23 mouse cellular contexts compared by ENCODE assay signal in the genomic region with DNA sequence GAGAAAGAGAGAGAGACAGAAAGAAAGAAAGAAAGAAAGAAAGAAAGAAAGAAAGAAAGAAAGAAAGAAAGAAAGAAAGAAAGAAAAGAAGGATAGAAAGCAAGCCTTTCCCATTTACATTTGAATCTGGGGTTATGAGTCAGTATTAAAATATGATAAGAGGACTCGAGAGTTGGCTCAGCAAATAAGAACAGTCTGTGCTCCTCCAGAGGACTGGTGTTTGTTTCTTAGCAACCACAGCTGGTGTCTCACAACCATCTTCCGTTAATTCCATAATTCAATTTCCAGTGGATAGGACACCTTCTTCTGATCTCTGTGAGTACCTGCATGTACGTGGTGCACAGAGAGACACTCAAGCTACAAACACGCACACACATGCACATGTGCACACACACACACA. TPM values are rescaled to one million over a fixed set of nuclear protein-coding genes. Genes with fewer than 3 reads are reported as not detected.
A peak's percentile ranks its signal among the peaks of the same experiment; 100 is the strongest.
DNase-seq lines count a peak whose midpoint lies in the region; TF ChIP-seq lines count a peak whose summit lies in the region.
"Had no signal": no experiment of that assay in that cellular context is flagged by ENCODE, and none has a peak within 500 bp of the region (broad histone marks: within the 10 kb centered on the region; RNA-seq: fewer than 3 reads in every experiment).

No protein-coding gene starts in this region.

- TF ChIP-seq CTCF in lung, adult 2 months (IDR thresholded peaks at IDR 0.05; ENCODE audit: insufficient read depth, low read length): no peak

- H3K4me3 ChIP-seq in lung, adult 2 months (replicated peaks; ENCODE audit: extremely low read depth, low read depth, low read length): no peak overlapping the region
- H3K4me3 ChIP-seq: forebrain, embryonic 15.5 days; gastrocnemius, adult 2 months; heart, adult 2 months; hindbrain, embryonic 10.5 days; intestine, embryonic 15.5 days; limb, embryonic 13.5 days; liver, embryonic 12.5 days had no signal

- WGBS in lung, adult 2 months: 38% methylated on average over 4 of the region's 4 CpGs

- TF ChIP-seq POLR2A in lung, adult 2 months (IDR thresholded peaks at IDR 0.05; ENCODE audit: borderline replicate concordance, extremely low read depth, low read depth, low read length): no peak

- DNase-seq in lung, adult 2 months: peak; percentile 9
- DNase-seq in lung, postnatal 14 days: no peak
- DNase-seq in MN1 (ENCODE audit: low spot score) (peak; percentile 58), NIH3T3 (ENCODE audit: low read depth) (peak; percentile 69)
- peak; percentile 63 for DNase-seq in lung, postnatal 36 days
- DNase-seq in cerebellum, postnatal 10 days: no peak
- DNase-seq: adrenal gland, postnatal 14 days; cerebellum, adult 8-10 months; cerebellum, postnatal 36 days; gastrocnemius, adult 2 months; gastrocnemius, postnatal 36 days; heart, adult 2 months; heart, postnatal 14 days; kidney, adult 8-10 months; kidney, postnatal 4 days; liver, postnatal 0 days; retina, postnatal 1 day; right cerebral cortex, postnatal 14 days had no signal

- peaks cover 2% of the 10 kb centered on the region; the same call in 1 of the 2 replicates for H3K4me1 ChIP-seq in lung, adult 2 months (ENCODE audit: control insufficient read depth, insufficient read depth, low read length)

RNA-seq across cellular contexts. Expression of gene Rab3c, which starts 3.0 kb away (rescaled TPM):
- polyA plus RNA-seq in lung, adult 2 months (2012; rRNA removed): 0.26 and 0.28 TPM in 2 replicates
- polyA plus RNA-seq: liver, embryonic 12.5 days; liver, postnatal 0 days had no signal

Comparison
In these comparisons a context has a peak if more than half of its experiments do, and no peak if none do; other contexts are left out.
1. DNase-seq: peak in lung, adult 2 months (single experiment), MN1 (single experiment), NIH3T3 (single experiment) and lung, postnatal 36 days (single experiment); none in lung, postnatal 14 days (single experiment) and cerebellum, postnatal 10 days (0 of 2).